In genomic region chr9:45255967-45256366, GRCm38 (mm10) we compare ENCODE assay signal across 35 mouse cellular contexts. TPM values are rescaled to one million over a fixed set of nuclear protein-coding genes. Genes with fewer than 3 reads are reported as not detected.
"Had no signal": no experiment of that assay in that cellular context is flagged by ENCODE, and none has a peak within 500 bp of the region (broad histone marks: within the 10 kb centered on the region; RNA-seq: fewer than 3 reads in every experiment).

No protein-coding gene starts in this region.

- H3K36me3 ChIP-seq: embryonic facial prominence, embryonic 10.5 days; embryonic facial prominence, embryonic 12.5 days; embryonic facial prominence, embryonic 13.5 days; embryonic facial prominence, embryonic 15.5 days; forebrain, embryonic 10.5 days; forebrain, embryonic 12.5 days; forebrain, embryonic 15.5 days had no signal

- H3K4me3 ChIP-seq: embryonic facial prominence, embryonic 10.5 days; embryonic facial prominence, embryonic 12.5 days; embryonic facial prominence, embryonic 13.5 days; embryonic facial prominence, embryonic 15.5 days; erythroblast, embryonic 14.5 days; forebrain, embryonic 10.5 days; forebrain, embryonic 12.5 days; forebrain, embryonic 13.5 days; forebrain, embryonic 15.5 days; gastrocnemius, adult 2 months; heart, adult 2 months had no signal

- H3K4me2 ChIP-seq: embryonic facial prominence, embryonic 12.5 days; embryonic facial prominence, embryonic 13.5 days; embryonic facial prominence, embryonic 15.5 days; forebrain, embryonic 12.5 days; forebrain, embryonic 13.5 days; forebrain, embryonic 15.5 days had no signal

- ATAC-seq: forebrain, embryonic 13.5 days; forebrain, embryonic 14.5 days; forebrain, embryonic 15.5 days; forebrain, embryonic 16.5 days; forebrain, postnatal 0 days had no signal

- H3K9ac ChIP-seq: embryonic facial prominence, embryonic 12.5 days; embryonic facial prominence, embryonic 13.5 days; embryonic facial prominence, embryonic 15.5 days; forebrain, embryonic 12.5 days; forebrain, embryonic 13.5 days; forebrain, embryonic 15.5 days; forebrain, postnatal 0 days had no signal

- H3K4me1 ChIP-seq: embryonic facial prominence, embryonic 12.5 days; embryonic facial prominence, embryonic 13.5 days; embryonic facial prominence, embryonic 15.5 days; forebrain, embryonic 12.5 days; forebrain, embryonic 13.5 days; forebrain, embryonic 15.5 days had no signal

- H3K9me3 ChIP-seq: embryonic facial prominence, embryonic 10.5 days; embryonic facial prominence, embryonic 12.5 days; embryonic facial prominence, embryonic 13.5 days; embryonic facial prominence, embryonic 15.5 days; forebrain, embryonic 10.5 days; forebrain, embryonic 12.5 days; forebrain, embryonic 13.5 days; forebrain, embryonic 15.5 days had no signal

- H3K27ac ChIP-seq: embryonic facial prominence, embryonic 10.5 days; embryonic facial prominence, embryonic 12.5 days; embryonic facial prominence, embryonic 13.5 days; embryonic facial prominence, embryonic 15.5 days; forebrain, embryonic 10.5 days; forebrain, embryonic 12.5 days; forebrain, embryonic 13.5 days; forebrain, embryonic 15.5 days; gastrocnemius, adult 2 months; heart, adult 2 months had no signal

- H3K27me3 ChIP-seq: embryonic facial prominence, embryonic 12.5 days; embryonic facial prominence, embryonic 13.5 days; embryonic facial prominence, embryonic 15.5 days; forebrain, embryonic 13.5 days; forebrain, embryonic 15.5 days had no signal

- DNase-seq: cerebellum, adult 2 months; cerebellum, adult 8-10 months; cerebellum, adult 9-10 months; cerebellum, adult 9-11 months; cerebellum, postnatal 10 days; cerebellum, postnatal 14 days; cerebellum, postnatal 25 days; cerebellum, postnatal 36 days; embryo, embryonic 11 days; forebrain, postnatal 0 days; gastrocnemius, adult 2 months; gastrocnemius, postnatal 10 days; gastrocnemius, postnatal 14 days; gastrocnemius, postnatal 25 days; gastrocnemius, postnatal 36 days; heart, adult 18-20 months; heart, adult 2 months had no signal

RNA-seq across cellular contexts. Expression of gene Tmprss4, which starts 52.1 kb away (rescaled TPM):
- total RNA-seq: common myeloid progenitor, adult 5-6 weeks; forebrain, postnatal 0 days; gastrocnemius, adult 18-20 months; gastrocnemius, adult 2 months; gastrocnemius, adult 8-10 months; gastrocnemius, postnatal 10 days; gastrocnemius, postnatal 14 days; gastrocnemius, postnatal 25 days; gastrocnemius, postnatal 36 days; gastrocnemius, postnatal 4 days; granulocyte monocyte progenitor cell, adult 5-6 weeks; heart, adult 2 months had no signal
- polyA plus RNA-seq: embryonic facial prominence, embryonic 11.5 days; erythroblast, embryonic 14.5 days; forebrain, embryonic 11.5 days; forebrain, embryonic 13.5 days; forebrain, embryonic 14.5 days; forebrain, embryonic 15.5 days; forebrain, embryonic 16.5 days; forebrain, postnatal 0 days had no signal
